Mouse (Mus musculus): Measurements from ENCODE around the gene Fcmr. TPM values are rescaled to one million over a fixed set of nuclear protein-coding genes. Genes with fewer than 3 reads are reported as not detected.

The Fcmr gene
- polyA plus RNA-seq, 1 experiment from 2014 or later, result 1.6 TPM

- Histone ChIP-seq H3K27ac (ENCODE audit: low read depth, low read length) (no peak overlapping the region), H3K9ac (ENCODE audit: low read depth, low read length) (no peak overlapping the region), H3K27me3 (ENCODE audit: control insufficient read depth, insufficient read depth, low read length) (no peaks in the 10 kb centered on the region), H3K36me3 (ENCODE audit: control insufficient read depth, insufficient read depth, low read length) (no peaks in the 10 kb centered on the region), H3K4me3 (ENCODE audit: low read depth, low read length) (no peak overlapping the region), H3K4me1 (ENCODE audit: control insufficient read depth, insufficient read depth, low read length) (no peaks in the 10 kb centered on the region), H3K4me2 (no peak overlapping the region), H3K9me3 (replicated peaks; ENCODE audit: control insufficient read depth, low read length) (no peaks in the 10 kb centered on the region)
- WGBS (ENCODE audit: insufficient replicate concordance), result 43% methylated on average over 6 of the region's 6 CpGs
- no peak for ATAC-seq (replicated peaks; ENCODE audit: insufficient number of reproducible peaks, low FRiP score, low TSS enrichment)
Measured at GRCm38 (mm10) chr1:130894468-130894867, 29.0 kb downstream of the Fcmr start.

GRCm38 (mm10) chr1:130902505-130902904, 37.0 kb downstream of the Fcmr start:
- no peaks in the 10 kb centered on the region for H3K9me3 ChIP-seq (replicated peaks; ENCODE audit: control insufficient read depth, low read length)
- no peaks in the 10 kb centered on the region for H3K27me3 ChIP-seq (ENCODE audit: control insufficient read depth, insufficient read depth, low read length)
- H3K4me2 ChIP-seq, result no peak overlapping the region
- H3K9ac ChIP-seq (ENCODE audit: low read depth, low read length), result no peak overlapping the region
- no peak for ATAC-seq (replicated peaks; ENCODE audit: insufficient number of reproducible peaks, low FRiP score, low TSS enrichment)
- WGBS (ENCODE audit: insufficient replicate concordance), result 65% methylated on average over 7 of the region's 7 CpGs
- H3K4me3 ChIP-seq (ENCODE audit: low read depth, low read length), result no peak overlapping the region
- no peak overlapping the region for H3K27ac ChIP-seq (ENCODE audit: low read depth, low read length)
- H3K4me1 ChIP-seq (ENCODE audit: control insufficient read depth, insufficient read depth, low read length), result no peaks in the 10 kb centered on the region
- no peaks in the 10 kb centered on the region for H3K36me3 ChIP-seq (ENCODE audit: control insufficient read depth, insufficient read depth, low read length)

GRCm38 (mm10) chr1:130911401-130912010, 46.0 kb downstream of the Fcmr start, which contains the start of gene Il20:
Gene Il20 (minus strand): TSS chr1:130911451.
- 80% methylated on average over 12 of the region's 12 CpGs for WGBS (ENCODE audit: insufficient replicate concordance)

GRCm38 (mm10) chr1:130918323-130918980, 53.0 kb downstream of the Fcmr start:
- Histone ChIP-seq H3K4me1 (ENCODE audit: control insufficient read depth, insufficient read depth, low read length) (no peaks in the 10 kb centered on the region), H3K36me3 (ENCODE audit: control insufficient read depth, insufficient read depth, low read length) (no peaks in the 10 kb centered on the region), H3K27me3 (ENCODE audit: control insufficient read depth, insufficient read depth, low read length) (no peaks in the 10 kb centered on the region), H3K4me2 (no peak overlapping the region), H3K27ac (ENCODE audit: low read depth, low read length) (no peak overlapping the region), H3K9ac (ENCODE audit: low read depth, low read length) (no peak overlapping the region), H3K4me3 (ENCODE audit: low read depth, low read length) (no peak overlapping the region), H3K9me3 (replicated peaks; ENCODE audit: control insufficient read depth, low read length) (no peaks in the 10 kb centered on the region)
- ATAC-seq (replicated peaks; ENCODE audit: insufficient number of reproducible peaks, low FRiP score, low TSS enrichment), result no peak; the same call in 1 of the 2 replicates
- WGBS (ENCODE audit: insufficient replicate concordance), result 7% methylated on average over 1 of the region's 1 CpGs

More at GRCm38 (mm10) chr1:130911401-130912010, 46.0 kb downstream of the Fcmr start, which contains the start of gene Il20:
- Histone ChIP-seq H3K4me2 (no peak within 1 kb of the TSS), H3K9ac (ENCODE audit: low read depth, low read length) (no peak within 1 kb of the TSS), H3K27me3 (ENCODE audit: control insufficient read depth, insufficient read depth, low read length) (no peaks in the 10 kb centered on the region), H3K4me3 (ENCODE audit: low read depth, low read length) (no peak within 1 kb of the TSS), H3K27ac (ENCODE audit: low read depth, low read length) (no peak within 1 kb of the TSS), H3K4me1 (ENCODE audit: control insufficient read depth, insufficient read depth, low read length) (no peaks in the 10 kb centered on the region), H3K36me3 (ENCODE audit: control insufficient read depth, insufficient read depth, low read length) (no peaks in the 10 kb centered on the region), H3K9me3 (replicated peaks; ENCODE audit: control insufficient read depth, low read length) (no peaks in the 10 kb centered on the region)
- ATAC-seq (replicated peaks; ENCODE audit: insufficient number of reproducible peaks, low FRiP score, low TSS enrichment), result no peak

- Histone ChIP-seq H3K9me3 (replicated peaks; ENCODE audit: control insufficient read depth, low read length) (no peaks in the 10 kb centered on the region), H3K36me3 (ENCODE audit: control insufficient read depth, insufficient read depth, low read length) (no peaks in the 10 kb centered on the region), H3K9ac (ENCODE audit: low read depth, low read length) (no peak overlapping the region), H3K4me2 (no peak overlapping the region), H3K4me1 (ENCODE audit: control insufficient read depth, insufficient read depth, low read length) (no peaks in the 10 kb centered on the region), H3K4me3 (ENCODE audit: low read depth, low read length) (no peak overlapping the region), H3K27me3 (ENCODE audit: control insufficient read depth, insufficient read depth, low read length) (no peaks in the 10 kb centered on the region), H3K27ac (ENCODE audit: low read depth, low read length) (no peak overlapping the region)
- no peak for ATAC-seq (replicated peaks; ENCODE audit: insufficient number of reproducible peaks, low FRiP score, low TSS enrichment)
Measured at GRCm38 (mm10) chr1:130926484-130926883, 61.0 kb downstream of the Fcmr start.

Other genes with a start within 250 kb of the Fcmr start
- not detected in 2 replicates for gene Zp3r, start 236.0 kb upstream of the Fcmr start, polyA plus RNA-seq (2014; fragmentation: Nextera tagmentation; extraction: Ambion mirVana)
- not detected in 2 replicates for gene C4bp, start 204.0 kb upstream of the Fcmr start, polyA plus RNA-seq (2014; fragmentation: Nextera tagmentation; extraction: Ambion mirVana)
- not detected in 2 replicates for gene Gm29427, start 149.9 kb upstream of the Fcmr start, polyA plus RNA-seq (2014; fragmentation: Nextera tagmentation; extraction: Ambion mirVana)
- gene Yod1, start 148.3 kb upstream of the Fcmr start, polyA plus RNA-seq (2014; fragmentation: Nextera tagmentation; extraction: Ambion mirVana), result 6.5 and 11.1 TPM in 2 replicates
- gene Pfkfb2, start 136.4 kb upstream of the Fcmr start, polyA plus RNA-seq (2014; fragmentation: Nextera tagmentation; extraction: Ambion mirVana), result 4.8 and 5.4 TPM in 2 replicates
- 0.69 and 1.2 TPM in 2 replicates for gene AA986860, start 133.7 kb upstream of the Fcmr start, polyA plus RNA-seq (2014; fragmentation: Nextera tagmentation; extraction: Ambion mirVana)
- 0.09 TPM in 1 of 2 replicates, not detected in the other for gene Fcamr, start 64.8 kb upstream of the Fcmr start, polyA plus RNA-seq (2014; fragmentation: Nextera tagmentation; extraction: Ambion mirVana)
- gene Pigr, start 39.0 kb upstream of the Fcmr start, polyA plus RNA-seq (2014; fragmentation: Nextera tagmentation; extraction: Ambion mirVana), result not detected in 2 replicates
- gene Il24, start 21.8 kb downstream of the Fcmr start, polyA plus RNA-seq (2014; fragmentation: Nextera tagmentation; extraction: Ambion mirVana), result not detected in 2 replicates
- gene Il20, start 45.8 kb downstream of the Fcmr start, polyA plus RNA-seq (2014; fragmentation: Nextera tagmentation; extraction: Ambion mirVana), result not detected in 2 replicates
- gene Il19, start 74.4 kb downstream of the Fcmr start, polyA plus RNA-seq (2014; fragmentation: Nextera tagmentation; extraction: Ambion mirVana), result not detected in 2 replicates
- not detected in 2 replicates for gene Il10, start 154.2 kb downstream of the Fcmr start, polyA plus RNA-seq (2014; fragmentation: Nextera tagmentation; extraction: Ambion mirVana)
- gene Mapkapk2, start 232.2 kb downstream of the Fcmr start, polyA plus RNA-seq (2014; fragmentation: Nextera tagmentation; extraction: Ambion mirVana), result 51.4 and 57.6 TPM in 2 replicates